Mouse (Mus musculus) embryonic facial prominence, embryonic 15.5 days (tissue): ENCODE measurements around the gene Rbm39. TPM values are rescaled to one million over a fixed set of nuclear protein-coding genes. Genes with fewer than 3 reads are reported as not detected.

ENCODE experiments used
- ATAC-seq: fragments of 200-750 bp; cut with Nextera tagmentation; 2 replicates; pipeline ENCODE4 v1.8.0; 2017; ENCODE audit warnings: low read depth, moderate TSS enrichment; ENCODE audit not compliant: insufficient number of reproducible peaks, low FRiP score, low TSS enrichment
- H3K27ac ChIP-seq: fragments of 300-500 bp; sonication (generic); replicated peaks from 2 replicates; pipeline ENCODE4 v1.5.1; 2015; ENCODE audit warnings: mild to moderate bottlenecking, inconsistent platforms
- H3K27me3 ChIP-seq: fragments of 300-500 bp; sonication (generic); 2 replicates; pipeline ENCODE4 v1.6.1; 2015; ENCODE audit warnings: inconsistent platforms
- H3K36me3 ChIP-seq: fragments of 300-500 bp; sonication (generic); 2 replicates; pipeline ENCODE4 v1.6.1; 2015; ENCODE audit warnings: mild to moderate bottlenecking, inconsistent platforms
- H3K4me1 ChIP-seq: fragments of 300-500 bp; sonication (generic); 2 replicates; pipeline ENCODE4 v1.6.1; 2015; ENCODE audit warnings: inconsistent platforms
- H3K4me2 ChIP-seq: fragments of 300-500 bp; sonication (generic); replicated peaks from 2 replicates; pipeline ENCODE4 v1.6.1; 2015; ENCODE audit warnings: mild to moderate bottlenecking, inconsistent platforms
- H3K4me3 ChIP-seq: fragments of 300-500 bp; sonication (generic); replicated peaks from 2 replicates; pipeline ENCODE4 v1.5.1; 2015; ENCODE audit warnings: mild to moderate bottlenecking, inconsistent platforms
- H3K9ac ChIP-seq: fragments of 300-500 bp; sonication (generic); 2 replicates; pipeline ENCODE4 v1.6.1; 2015; ENCODE audit warnings: inconsistent platforms
- H3K9me3 ChIP-seq: fragments of 300-500 bp; sonication (generic); replicated peaks from 2 replicates; pipeline ENCODE4 v1.6.1; 2016; ENCODE audit warnings: inconsistent platforms
- WGBS: fragments of 180-500 bp; shearing (Covaris S2); methylation state at CpG from one replicate; pipeline ENCODE4 v1.1.7; 2015; 5-methylcytosine and 5-hydroxymethylcytosine counted together
- polyA plus RNA-seq: library from polyadenylated mRNA; unstranded; fragments of >200 nt; fragmentation: Nextera tagmentation; extraction: Ambion mirVana; gene quantifications from 2 replicates; pipeline ENCODE4 v1.2.1, GENCODE M21; 2015

Gene Rbm39
- polyA plus RNA-seq = 643 and 665 TPM in 2 replicates

GRCm38 (mm10) chr2:156180094-156180821 is at the start of gene Rbm39:
Rbm39 (minus strand) TSS chr2:156180238.
- Histone ChIP-seq H3K4me1 (peaks cover 23% of the 10 kb centered on the region), H3K9me3 (no peaks in the 10 kb centered on the region), H3K9ac (peak within 1 kb of the TSS; percentile 100), H3K4me2 (peak within 1 kb of the TSS; percentile 60), H3K27ac (peak within 1 kb of the TSS; percentile 96), H3K27me3 (no peaks in the 10 kb centered on the region), H3K4me3 (peak within 1 kb of the TSS; percentile 97), H3K36me3 (peaks cover 19% of the 10 kb centered on the region)
- WGBS = 0% methylated on average over 47 of the region's 47 CpGs
- peak; percentile 97 for ATAC-seq

- H3K36me3 ChIP-seq = peaks cover 40% of the 10 kb centered on the region
These were observed 49.1 kb upstream of the Rbm39 start for GRCm38 (mm10) chr2:156229171-156229570.

GRCm38 (mm10) chr2:156227689-156228088 is 47.7 kb upstream of the Rbm39 start:
- Histone ChIP-seq H3K4me2 (no peak overlapping the region), H3K9me3 (no peaks in the 10 kb centered on the region), H3K27me3 (no peaks in the 10 kb centered on the region), H3K27ac (no peak overlapping the region), H3K4me1 (peaks cover 1% of the 10 kb centered on the region; the same call in 1 of the 2 replicates), H3K36me3 (peaks cover 48% of the 10 kb centered on the region), H3K4me3 (no peak overlapping the region), H3K9ac (no peak overlapping the region)
- no peak for ATAC-seq
- 86% methylated on average over 1 of the region's 1 CpGs for WGBS

More at GRCm38 (mm10) chr2:156229171-156229570, 49.1 kb upstream of the Rbm39 start:
- H3K27me3 ChIP-seq = no peaks in the 10 kb centered on the region
- ATAC-seq = no peak
- no peaks in the 10 kb centered on the region for H3K9me3 ChIP-seq
- H3K4me3 ChIP-seq = no peak overlapping the region
- H3K9ac ChIP-seq = no peak overlapping the region
- H3K4me2 ChIP-seq = no peak overlapping the region
- no peak overlapping the region for H3K27ac ChIP-seq
- 84% methylated on average over 1 of the region's 1 CpGs for WGBS
- H3K4me1 ChIP-seq = peaks cover 13% of the 10 kb centered on the region

- WGBS = 91% methylated on average over 5 of the region's 5 CpGs
These were observed 44.0 kb upstream of the Rbm39 start for GRCm38 (mm10) chr2:156224043-156224442.

GRCm38 (mm10) chr2:156222100-156222499 is 42.1 kb upstream of the Rbm39 start:
- peaks cover 36% of the 10 kb centered on the region for H3K36me3 ChIP-seq
- H3K9ac ChIP-seq = no peak overlapping the region
- H3K4me2 ChIP-seq = no peak overlapping the region
- H3K9me3 ChIP-seq = no peaks in the 10 kb centered on the region
- H3K27me3 ChIP-seq = no peaks in the 10 kb centered on the region
- H3K27ac ChIP-seq = no peak overlapping the region
- ATAC-seq = no peak
- no peaks in the 10 kb centered on the region for H3K4me1 ChIP-seq
- no peak overlapping the region for H3K4me3 ChIP-seq

More at GRCm38 (mm10) chr2:156224043-156224442, 44.0 kb upstream of the Rbm39 start:
- Histone ChIP-seq H3K4me2 (no peak overlapping the region), H3K9ac (no peak overlapping the region), H3K4me3 (no peak overlapping the region), H3K36me3 (peaks cover 48% of the 10 kb centered on the region), H3K9me3 (no peaks in the 10 kb centered on the region), H3K27ac (no peak overlapping the region), H3K4me1 (no peaks in the 10 kb centered on the region), H3K27me3 (no peaks in the 10 kb centered on the region)
- no peak for ATAC-seq

- peaks cover 11% of the 10 kb centered on the region for H3K36me3 ChIP-seq
- no peak overlapping the region for H3K4me3 ChIP-seq
- no peaks in the 10 kb centered on the region for H3K9me3 ChIP-seq
- no peaks in the 10 kb centered on the region for H3K4me1 ChIP-seq
- no peak overlapping the region for H3K9ac ChIP-seq
- H3K4me2 ChIP-seq = no peak overlapping the region
- H3K27me3 ChIP-seq = no peaks in the 10 kb centered on the region
- H3K27ac ChIP-seq = 0 out of 2 replicates have a peak overlapping the region, but pooled peaks have one; percentile 17
- ATAC-seq = no peak
- WGBS = 52% methylated on average over 1 of the region's 1 CpGs
These were observed 37.7 kb upstream of the Rbm39 start for GRCm38 (mm10) chr2:156217786-156218185.

GRCm38 (mm10) chr2:156203917-156204316 is 23.9 kb upstream of the Rbm39 start:
- Histone ChIP-seq H3K4me3 (no peak overlapping the region), H3K36me3 (peaks cover 12% of the 10 kb centered on the region), H3K27ac (no peak overlapping the region), H3K9ac (no peak overlapping the region), H3K4me2 (no peak overlapping the region), H3K9me3 (no peaks in the 10 kb centered on the region), H3K27me3 (no peaks in the 10 kb centered on the region), H3K4me1 (peaks cover 31% of the 10 kb centered on the region)
- no peak for ATAC-seq
- WGBS = 88% methylated on average over 6 of the region's 6 CpGs

- Histone ChIP-seq H3K4me3 (no peak overlapping the region), H3K27me3 (no peaks in the 10 kb centered on the region), H3K9ac (no peak overlapping the region), H3K27ac (peak overlapping the region; percentile 76), H3K4me2 (no peak overlapping the region; the same call in 1 of the 2 replicates), H3K36me3 (peaks cover 12% of the 10 kb centered on the region), H3K9me3 (no peaks in the 10 kb centered on the region), H3K4me1 (peaks cover 38% of the 10 kb centered on the region)
- 25% methylated on average over 3 of the region's 3 CpGs for WGBS
- peak; percentile 73 for ATAC-seq
These were observed 22.9 kb upstream of the Rbm39 start for GRCm38 (mm10) chr2:156202848-156203437.

- H3K9me3 ChIP-seq = no peaks in the 10 kb centered on the region
- no peak overlapping the region for H3K4me2 ChIP-seq
- no peaks in the 10 kb centered on the region for H3K27me3 ChIP-seq
- no peak overlapping the region for H3K4me3 ChIP-seq
- peaks cover 12% of the 10 kb centered on the region for H3K36me3 ChIP-seq
- WGBS = 91% methylated on average over 4 of the region's 4 CpGs
- H3K4me1 ChIP-seq = peaks cover 44% of the 10 kb centered on the region
- ATAC-seq = no peak
- H3K27ac ChIP-seq = no peak overlapping the region
- H3K9ac ChIP-seq = no peak overlapping the region
These were observed 21.4 kb upstream of the Rbm39 start for GRCm38 (mm10) chr2:156201486-156201885.

GRCm38 (mm10) chr2:156199944-156200343 is 19.9 kb upstream of the Rbm39 start:
- ATAC-seq = no peak

GRCm38 (mm10) chr2:156197129-156197911 is 17.3 kb upstream of the Rbm39 start:
- H3K9ac ChIP-seq = peak overlapping the region; percentile 76
- H3K4me1 ChIP-seq = peaks cover 36% of the 10 kb centered on the region
- ATAC-seq = no peak; the same call in 1 of the 2 replicates
- H3K27ac ChIP-seq = peak overlapping the region; percentile 97
- 0 out of 2 replicates have a peak, but pooled peaks cover 5% of the 10 kb centered on the region for H3K36me3 ChIP-seq
- H3K4me2 ChIP-seq = peak overlapping the region; percentile 57
- no peaks in the 10 kb centered on the region for H3K27me3 ChIP-seq
- no peaks in the 10 kb centered on the region for H3K9me3 ChIP-seq
- 4% methylated on average over 17 of the region's 17 CpGs for WGBS
- peak overlapping the region; percentile 83 for H3K4me3 ChIP-seq

More at GRCm38 (mm10) chr2:156199944-156200343, 19.9 kb upstream of the Rbm39 start:
- Histone ChIP-seq H3K4me1 (peaks cover 50% of the 10 kb centered on the region), H3K4me2 (no peak overlapping the region), H3K27me3 (no peaks in the 10 kb centered on the region), H3K27ac (no peak overlapping the region), H3K9ac (no peak overlapping the region), H3K36me3 (peaks cover 11% of the 10 kb centered on the region), H3K4me3 (no peak overlapping the region), H3K9me3 (no peaks in the 10 kb centered on the region)
- 27% methylated on average over 3 of the region's 3 CpGs for WGBS
